Mouse (Mus musculus) olfactory bulb, adult 2 months (tissue): ENCODE measurements around the gene Smpd2.

Experiments
- CTCF ChIP-seq: fragments of 200-500 bp; IDR thresholded peaks from 2 replicates; pipeline ENCODE4 v1.5.1; 2012; ENCODE audit warnings: low read depth, mild to moderate bottlenecking, low read length, moderate library complexity; ENCODE audit not compliant: insufficient read depth
- POLR2A ChIP-seq: fragments of 200-500 bp; IDR thresholded peaks from 2 replicates; pipeline ENCODE4 v1.6.1; 2012; ENCODE audit warnings: mild to moderate bottlenecking, low read depth, low read length, moderate library complexity; ENCODE audit not compliant: insufficient read depth

DNA sequence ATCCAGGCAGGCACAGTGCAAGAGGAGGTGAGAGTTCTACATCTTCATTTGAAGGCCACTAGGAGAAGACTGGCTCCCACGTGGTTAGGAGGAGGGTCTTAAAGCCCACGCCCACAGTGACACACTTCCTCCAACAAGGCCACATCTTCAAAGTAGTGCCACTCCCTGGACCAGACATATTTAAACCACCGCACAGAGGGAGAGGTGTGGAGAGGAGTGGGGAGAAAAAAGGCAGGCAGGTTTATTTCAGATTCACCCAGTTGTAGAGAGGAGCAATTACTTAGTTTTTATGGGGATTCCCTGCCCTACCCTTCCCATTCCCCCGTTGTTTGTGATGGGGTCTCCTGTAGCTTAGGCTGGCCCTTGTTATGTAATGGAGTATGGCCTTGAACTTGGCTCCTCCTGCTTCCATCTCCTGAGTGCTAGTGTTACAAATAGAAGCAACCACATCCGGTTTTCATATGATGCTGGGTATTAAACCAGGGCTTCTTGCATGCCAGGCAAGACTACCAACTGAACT lies 17.1 kb downstream of the Smpd2 start:
- no peak for TF ChIP-seq CTCF
- no peak for TF ChIP-seq POLR2A
